ENCODE assay signal across 8 mouse cellular contexts in the genomic region with DNA sequence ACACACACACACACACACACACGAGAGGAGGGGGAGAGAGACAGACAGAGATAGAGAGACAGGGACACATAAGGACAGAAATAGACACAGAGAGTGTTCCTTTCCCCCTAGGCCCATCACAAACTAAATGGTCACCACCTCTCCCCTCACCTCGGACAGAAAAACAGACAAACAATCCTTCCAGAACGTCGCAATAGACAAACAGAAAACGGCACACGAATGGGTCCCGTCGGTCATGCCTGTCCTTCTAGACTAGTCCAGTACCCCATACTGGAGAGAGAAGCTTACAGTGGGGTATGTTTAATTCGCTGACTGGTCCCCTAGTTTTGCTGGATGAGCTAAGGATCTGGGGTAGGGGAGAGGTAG. TPM values are rescaled to one million over a fixed set of nuclear protein-coding genes. Genes with fewer than 3 reads are reported as not detected.
DNase-seq lines count a peak whose midpoint lies in the region; ATAC-seq and TF ChIP-seq lines count a peak whose summit lies in the region.

No protein-coding gene starts in this region.

- no peak for ATAC-seq in forebrain, embryonic 11.5 days (replicated peaks; ENCODE audit: low FRiP score)
- ATAC-seq in limb, embryonic 11.5 days (ENCODE audit: insufficient number of reproducible peaks, low FRiP score, low TSS enrichment, low read depth): no peak

- H3K36me3 ChIP-seq in liver, adult 2 months (ENCODE audit: control insufficient read depth, insufficient read depth, low read length): no peaks in the 10 kb centered on the region
- H3K36me3 ChIP-seq in forebrain, embryonic 11.5 days (ENCODE audit: control insufficient read depth, insufficient read depth, low read length): peaks cover 3% of the 10 kb centered on the region; the same call in 1 of the 2 replicates
- H3K36me3 ChIP-seq in limb, embryonic 11.5 days (ENCODE audit: control insufficient read depth, insufficient read depth, low read length): no peaks in the 10 kb centered on the region; the same call in 1 of the 2 replicates

- no peaks in the 10 kb centered on the region for H3K9me3 ChIP-seq in forebrain, embryonic 11.5 days (ENCODE audit: control insufficient read depth, low read length)
- H3K9me3 ChIP-seq in limb, embryonic 11.5 days (ENCODE audit: control insufficient read depth, low read length): no peaks in the 10 kb centered on the region

- TF ChIP-seq POLR2A in liver, adult 2 months (IDR thresholded peaks at IDR 0.05; ENCODE audit: extremely low read depth, insufficient read depth, low read length): no peak
- no peak for TF ChIP-seq POLR2A in olfactory bulb, adult 2 months (IDR thresholded peaks at IDR 0.05; ENCODE audit: insufficient read depth, low read depth, low read length)

- peaks cover 3% of the 10 kb centered on the region; the same call in 1 of the 2 replicates for H3K4me1 ChIP-seq in liver, adult 2 months (ENCODE audit: control insufficient read depth, insufficient read depth, low read length)
- peaks cover 16% of the 10 kb centered on the region; the same call in 1 of the 2 replicates for H3K4me1 ChIP-seq in forebrain, embryonic 11.5 days (replicated peaks; ENCODE audit: control insufficient read depth, insufficient read depth, low read length)
- peaks cover 15% of the 10 kb centered on the region for H3K4me1 ChIP-seq in limb, embryonic 11.5 days (ENCODE audit: control insufficient read depth, insufficient read depth, low read length)
- H3K4me1 ChIP-seq in olfactory bulb, adult 2 months (ENCODE audit: control insufficient read depth, insufficient read depth, low read length): peaks cover 5% of the 10 kb centered on the region; the same call in 1 of the 2 replicates

- H3K79me2 ChIP-seq in liver, adult 2 months (ENCODE audit: control insufficient read depth, insufficient read depth, low read length): no peaks in the 10 kb centered on the region

- DNase-seq in liver, adult 2 months (ENCODE audit: extremely low read depth, low read depth, low spot score): no peak
- DNase-seq in liver: no peak
- DNase-seq in forebrain, embryonic 11.5 days (ENCODE audit: low spot score): no peak
- no peak for DNase-seq in limb, embryonic 11.5 days (ENCODE audit: low spot score)
- DNase-seq in c-Kit-positive CD71-positive TER-119-positive erythroid progenitor cells, embryonic 14.5 days (ENCODE audit: low spot score): no peak
- DNase-seq in thymus, postnatal 10 days (ENCODE audit: low spot score in 2 of 2): no peak
- DNase-seq in right cerebral cortex, adult 2 months (ENCODE audit: low spot score in 2 of 2): no peak

- peaks cover 5% of the 10 kb centered on the region; the same call in 1 of the 2 replicates for H3K27me3 ChIP-seq in liver, adult 2 months (ENCODE audit: control insufficient read depth, insufficient read depth, low read length)
- no peaks in the 10 kb centered on the region for H3K27me3 ChIP-seq in forebrain, embryonic 11.5 days (ENCODE audit: control insufficient read depth, insufficient read depth, low read length)
- H3K27me3 ChIP-seq in limb, embryonic 11.5 days (ENCODE audit: control insufficient read depth, insufficient read depth, low read length): no peaks in the 10 kb centered on the region

- no peak for TF ChIP-seq CTCF in liver, adult 2 months (IDR thresholded peaks at IDR 0.05; ENCODE audit: low read depth, low read length)
- no peak for TF ChIP-seq CTCF in olfactory bulb, adult 2 months (IDR thresholded peaks at IDR 0.05; ENCODE audit: insufficient read depth, low read depth, low read length)

- H3K4me2 ChIP-seq in forebrain, embryonic 11.5 days (ENCODE audit: low read depth, low read length, severe bottlenecking): peak overlapping the region; percentile 99
- peak overlapping the region; percentile 85 for H3K4me2 ChIP-seq in limb, embryonic 11.5 days (ENCODE audit: low read depth, severe bottlenecking)

- peak overlapping the region; percentile 49 for H3K4me3 ChIP-seq in liver, adult 2 months (ENCODE audit: insufficient read depth, low read depth, low read length)
- H3K4me3 ChIP-seq in forebrain, embryonic 11.5 days (ENCODE audit: low read depth, low read length): peak overlapping the region; percentile 79
- H3K4me3 ChIP-seq in limb, embryonic 11.5 days (ENCODE audit: low read depth, low read length): peak overlapping the region; percentile 78
- H3K4me3 ChIP-seq in olfactory bulb, adult 2 months (ENCODE audit: insufficient read depth, low read depth, low read length): peak overlapping the region; percentile 72

- WGBS in liver, adult 2 months: under 1% methylated on average over 9 of the region's 9 CpGs
- WGBS in forebrain, embryonic 11.5 days: 0% methylated on average over 9 of the region's 9 CpGs
- 0% methylated on average over 9 of the region's 9 CpGs for WGBS in limb, embryonic 11.5 days
- WGBS in olfactory bulb, adult 2 months: 7% methylated on average over 9 of the region's 9 CpGs

- no peak overlapping the region for H3K27ac ChIP-seq in liver, adult 2 months (replicated peaks; ENCODE audit: insufficient read depth, low read depth, low read length)
- peak overlapping the region; percentile 91 for H3K27ac ChIP-seq in forebrain, embryonic 11.5 days (ENCODE audit: low read depth, low read length)
- H3K27ac ChIP-seq in limb, embryonic 11.5 days (replicated peaks; ENCODE audit: low read depth, low read length): peak overlapping the region; percentile 82
- H3K27ac ChIP-seq in olfactory bulb, adult 2 months (ENCODE audit: insufficient read depth, low read depth, low read length): peak overlapping the region; percentile 35

- no peak overlapping the region for H3K9ac ChIP-seq in liver, adult 2 months (ENCODE audit: low read depth, low read length)
- peak overlapping the region; percentile 85 for H3K9ac ChIP-seq in forebrain, embryonic 11.5 days (ENCODE audit: low read length)
- peak overlapping the region; percentile 92 for H3K9ac ChIP-seq in limb, embryonic 11.5 days (ENCODE audit: low read length)

RNA-seq across cellular contexts. Expression of a gene that starts 0.9 kb away (rescaled TPM):
- total RNA-seq in liver, adult 2 months (2014; rRNA removed): 0.18 and 1.6 TPM in 2 replicates
- 0.10 and 0.19 TPM in 2 replicates for polyA plus RNA-seq in liver, adult 2 months (2012; rRNA removed)
- 38.4 and 42.9 TPM in 2 replicates for polyA plus RNA-seq in forebrain, embryonic 11.5 days (2014; fragmentation: Nextera tagmentation; extraction: Ambion mirVana)
- polyA plus RNA-seq in limb, embryonic 11.5 days (2014; fragmentation: Nextera tagmentation; extraction: Ambion mirVana): 41.9 and 52.3 TPM in 2 replicates
- not detected in 2 replicates for polyA plus RNA-seq in olfactory bulb, adult 2 months (2012; ENCODE audit: insufficient read depth, insufficient read length, low replicate concordance, missing spikeins)

Comparison
In these comparisons a context has a peak if more than half of its experiments do, and no peak if none do; other contexts are left out.
1. RNA of a gene that starts 0.9 kb away (polyA plus RNA-seq): not detected in olfactory bulb, adult 2 months, 41.9 to 52.3 TPM in limb, embryonic 11.5 days and 38.4 to 42.9 TPM in forebrain, embryonic 11.5 days; 0.10 to 0.19 TPM in liver, adult 2 months; every median in the first group is over 10 times any median in the second.
2. Peak in every context shown above with its lines, with median percentiles within 50 percentile points of each other: H3K4me3 ChIP-seq.